Mouse (Mus musculus): ENCODE data around the gene Syt9.

- no peak for TF ChIP-seq POLR2A (IDR thresholded peaks at IDR 0.05; ENCODE audit: insufficient read depth, low read depth, low read length)
- TF ChIP-seq CTCF (IDR thresholded peaks at IDR 0.05): no peak
- no peak for TF ChIP-seq EP300 (IDR thresholded peaks at IDR 0.05; ENCODE audit: insufficient read depth, low read depth, low read length)
Measured at GRCm38 (mm10) chr7:107595426-107595825, 224.9 kb downstream of the Syt9 start.

All from heart, adult 2 months (tissue).